Mouse (Mus musculus): ENCODE results near the gene Tmem259. TPM values are rescaled to one million over a fixed set of nuclear protein-coding genes. Genes with fewer than 3 reads are reported as not detected.

Tmem259 gene
- polyA plus RNA-seq, 1 experiment = 394 TPM

- no peak for TF ChIP-seq GATA1 (IDR thresholded peaks at IDR 0.05; ENCODE audit: low read length)
Observed at GRCm38 (mm10) chr10:79927324-79928029, 56.7 kb downstream of the Tmem259 start.

- TF ChIP-seq GATA1 (IDR thresholded peaks at IDR 0.05; ENCODE audit: low read length) = no peak
Observed at GRCm38 (mm10) chr10:79926491-79927323, 57.4 kb downstream of the Tmem259 start, which contains the start of gene Arid3a. Arid3a (plus strand) TSS chr10:79927043.

- TF ChIP-seq GATA1 (IDR thresholded peaks at IDR 0.05; ENCODE audit: low read length) = no peak
Observed at GRCm38 (mm10) chr10:79925785-79926490, 58.2 kb downstream of the Tmem259 start.

GRCm38 (mm10) chr10:79924998-79925784 is 58.9 kb downstream of the Tmem259 start:
- TF ChIP-seq GATA1 (IDR thresholded peaks at IDR 0.05; ENCODE audit: low read length) = no peak

Other genes with a start within 250 kb of the Tmem259 start
- 52.0 and 53.1 TPM in 2 replicates for gene Polrmt, start 237.7 kb downstream of the Tmem259 start, polyA plus RNA-seq (2012)
- gene Fgf22, start 229.3 kb downstream of the Tmem259 start, polyA plus RNA-seq (2012) = not detected in 2 replicates
- gene Rnf126, start 217.4 kb downstream of the Tmem259 start, polyA plus RNA-seq (2012) = 373 and 414 TPM in 2 replicates
- gene Fstl3, start 207.1 kb downstream of the Tmem259 start, polyA plus RNA-seq (2012) = 0.06 and 0.11 TPM in 2 replicates
- gene Prss57, start 193.4 kb downstream of the Tmem259 start, polyA plus RNA-seq (2012) = not detected in 2 replicates
- 0.82 and 1.2 TPM in 2 replicates for gene Palm, start 190.8 kb downstream of the Tmem259 start, polyA plus RNA-seq (2012)
- gene Misp, start 163.3 kb downstream of the Tmem259 start, polyA plus RNA-seq (2012) = not detected in 2 replicates
- 1,266 and 1,318 TPM in 2 replicates for gene Ptbp1, start 129.9 kb downstream of the Tmem259 start, polyA plus RNA-seq (2012)
- gene Prtn3, start 109.9 kb downstream of the Tmem259 start, polyA plus RNA-seq (2012) = 0.38 TPM in 1 of 2 replicates, not detected in the other
- gene Plppr3, start 109.7 kb downstream of the Tmem259 start, polyA plus RNA-seq (2012) = not detected in 2 replicates
- not detected in 2 replicates for gene Elane, start 98.1 kb downstream of the Tmem259 start, polyA plus RNA-seq (2012)
- not detected in 2 replicates for gene Cfd, start 93.5 kb downstream of the Tmem259 start, polyA plus RNA-seq (2012)
- gene Med16, start 75.4 kb downstream of the Tmem259 start, polyA plus RNA-seq (2012) = 64.2 and 66.0 TPM in 2 replicates
- not detected in 2 replicates for gene Gm26602, start 73.5 kb downstream of the Tmem259 start, polyA plus RNA-seq (2012)
- 0.53 and 0.82 TPM in 2 replicates for gene Kiss1r, start 67.4 kb downstream of the Tmem259 start, polyA plus RNA-seq (2012)
- 229 and 234 TPM in 2 replicates for gene R3hdm4, start 63.1 kb downstream of the Tmem259 start, polyA plus RNA-seq (2012)
- gene Arid3a, start 57.3 kb downstream of the Tmem259 start, polyA plus RNA-seq (2012) = 99.9 and 103 TPM in 2 replicates
- 85.4 and 95.5 TPM in 2 replicates for gene Wdr18, start 24.2 kb downstream of the Tmem259 start, polyA plus RNA-seq (2012)
- gene Grin3b, start 13.6 kb downstream of the Tmem259 start, polyA plus RNA-seq (2012) = 0.05 and 0.08 TPM in 2 replicates
- gene Cnn2, start 4.3 kb upstream of the Tmem259 start, polyA plus RNA-seq (2012) = 11.4 and 12.4 TPM in 2 replicates
- 23.5 and 25.3 TPM in 2 replicates for gene Abca7, start 12.2 kb upstream of the Tmem259 start, polyA plus RNA-seq (2012)
- gene Arhgap45, start 32.3 kb upstream of the Tmem259 start, polyA plus RNA-seq (2012) = 160 and 189 TPM in 2 replicates
- 180 and 263 TPM in 2 replicates for gene Polr2e, start 55.5 kb upstream of the Tmem259 start, polyA plus RNA-seq (2012)
- gene Gpx4, start 62.8 kb upstream of the Tmem259 start, polyA plus RNA-seq (2012) = 1,603 and 2,372 TPM in 2 replicates
- gene Sbno2, start 121.2 kb upstream of the Tmem259 start, polyA plus RNA-seq (2012) = 41.3 and 41.5 TPM in 2 replicates
- gene Stk11, start 131.5 kb upstream of the Tmem259 start, polyA plus RNA-seq (2012) = 140 and 143 TPM in 2 replicates
- gene Atp5d, start 154.3 kb upstream of the Tmem259 start, polyA plus RNA-seq (2012) = 1,550 and 1,866 TPM in 2 replicates
- gene Cbarp, start 156.5 kb upstream of the Tmem259 start, polyA plus RNA-seq (2012) = 53.6 and 59.0 TPM in 2 replicates
- 227 and 254 TPM in 2 replicates for gene Midn, start 163.9 kb upstream of the Tmem259 start, polyA plus RNA-seq (2012)
- 54.3 and 62.8 TPM in 2 replicates for gene Cirbp, start 181.7 kb upstream of the Tmem259 start, polyA plus RNA-seq (2012)
- 5.8 and 6.7 TPM in 2 replicates for gene 1600002K03Rik, start 188.6 kb upstream of the Tmem259 start, polyA plus RNA-seq (2012)
- gene Efna2, start 195.2 kb upstream of the Tmem259 start, polyA plus RNA-seq (2012) = 0.46 and 0.52 TPM in 2 replicates
- gene Mum1, start 242.1 kb upstream of the Tmem259 start, polyA plus RNA-seq (2012) = 37.4 and 39.5 TPM in 2 replicates

Measured in G1E-ER4 (cell line).